Mouse (Mus musculus) neural tube, embryonic 15.5 days (tissue): ENCODE results near the gene Zfp866. TPM values are rescaled to one million over a fixed set of nuclear protein-coding genes. Genes with fewer than 3 reads are reported as not detected.

Experiments used
- ATAC-seq: fragments of 200-750 bp; cut with Nextera tagmentation; 2 replicates; pipeline ENCODE4 v1.8.0; 2017; ENCODE audit warnings: mild to moderate bottlenecking, moderate TSS enrichment, moderate library complexity; ENCODE audit not compliant: low FRiP score
- H3K27ac ChIP-seq: fragments of 300-500 bp; sonication (generic); replicated peaks from 2 replicates; pipeline ENCODE4 v1.5.1; 2015; ENCODE audit warnings: mild to moderate bottlenecking, inconsistent platforms
- H3K27me3 ChIP-seq: fragments of 300-500 bp; sonication (generic); replicated peaks from 2 replicates; pipeline ENCODE4 v1.6.1; 2015; ENCODE audit warnings: inconsistent platforms
- H3K36me3 ChIP-seq: fragments of 300-500 bp; sonication (generic); 2 replicates; pipeline ENCODE4 v1.6.1; 2015; ENCODE audit warnings: inconsistent platforms
- H3K4me1 ChIP-seq: fragments of 300-500 bp; sonication (generic); 2 replicates; pipeline ENCODE4 v1.6.1; 2015; ENCODE audit warnings: inconsistent platforms
- H3K4me2 ChIP-seq: fragments of 300-500 bp; sonication (generic); 2 replicates; pipeline ENCODE4 v1.6.1; 2015; ENCODE audit warnings: inconsistent platforms, mild to moderate bottlenecking, moderate library complexity
- H3K4me3 ChIP-seq: fragments of 300-500 bp; sonication (generic); replicated peaks from 2 replicates; pipeline ENCODE4 v1.5.1; 2015; ENCODE audit warnings: mild to moderate bottlenecking, inconsistent platforms
- H3K9ac ChIP-seq: fragments of 300-500 bp; sonication (generic); replicated peaks from 2 replicates; pipeline ENCODE4 v1.6.1; 2015; ENCODE audit warnings: mild to moderate bottlenecking, inconsistent platforms
- H3K9me3 ChIP-seq: fragments of 300-500 bp; sonication (generic); replicated peaks from 2 replicates; pipeline ENCODE4 v1.6.1; 2016; ENCODE audit warnings: inconsistent platforms
- WGBS: fragments of 180-500 bp; shearing (Covaris S2); methylation state at CpG from one replicate; pipeline ENCODE4 v1.1.7; 2015; ENCODE audit warnings: mixed read lengths; 5-methylcytosine and 5-hydroxymethylcytosine counted together
- polyA plus RNA-seq: library from polyadenylated mRNA; unstranded; fragments of >200 nt; fragmentation: Nextera tagmentation; extraction: Ambion mirVana; gene quantifications from 2 replicates; pipeline ENCODE4 v1.2.1, GENCODE M21; 2015

Gene Zfp866
- polyA plus RNA-seq, 1 experiment from 2014 or later: 36.7 TPM

DNA sequence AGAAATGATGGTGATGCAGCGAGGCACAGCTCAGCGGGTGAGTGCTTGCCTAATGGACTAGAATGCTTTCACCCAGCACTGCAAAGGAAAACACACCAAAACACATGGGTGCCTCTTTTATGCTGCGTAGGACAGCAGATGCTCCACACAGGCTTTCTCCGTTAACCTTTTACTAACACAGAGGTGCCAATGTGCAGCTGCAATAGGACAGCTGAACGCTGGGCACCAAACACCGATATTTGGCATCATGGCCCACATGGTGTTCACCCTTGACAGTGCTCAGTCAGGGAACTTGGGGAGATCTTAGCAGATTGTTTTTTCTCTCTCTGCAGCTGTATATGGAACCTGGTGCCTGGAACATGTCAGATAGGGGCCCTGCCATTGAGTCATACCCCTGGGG is 3.9 kb upstream of the Zfp866 start:
- H3K27ac ChIP-seq: no peak overlapping the region
- no peak overlapping the region for H3K9ac ChIP-seq
- H3K4me1 ChIP-seq: peaks cover 32% of the 10 kb centered on the region
- peaks cover 70% of the 10 kb centered on the region for H3K36me3 ChIP-seq
- H3K27me3 ChIP-seq: no peaks in the 10 kb centered on the region
- no peak overlapping the region for H3K4me3 ChIP-seq
- no peaks in the 10 kb centered on the region for H3K9me3 ChIP-seq
- WGBS: 95% methylated on average over 6 of the region's 6 CpGs
- ATAC-seq: no peak
- H3K4me2 ChIP-seq: no peak overlapping the region

DNA sequence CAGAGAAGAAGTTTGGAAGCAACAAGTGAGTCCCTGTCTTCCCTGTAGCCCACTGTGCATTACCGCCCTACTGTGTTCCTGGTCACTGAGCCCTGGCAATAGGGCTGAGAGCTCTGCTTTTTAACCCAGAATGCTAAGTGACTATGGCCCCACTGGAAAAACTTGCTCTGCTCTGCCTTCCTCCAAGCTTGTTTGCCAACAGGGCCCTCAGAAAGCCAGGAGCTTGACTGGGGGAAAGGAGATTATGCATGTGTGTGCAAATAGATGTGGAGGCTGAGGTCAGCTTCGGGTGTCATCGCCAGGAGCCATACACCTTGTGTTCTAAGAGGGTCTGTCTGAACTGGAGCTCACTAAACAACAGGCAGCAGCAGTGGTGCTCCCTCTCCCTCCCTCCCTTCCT is 3.1 kb upstream of the Zfp866 start:
- H3K36me3 ChIP-seq: peaks cover 62% of the 10 kb centered on the region
- peaks cover 36% of the 10 kb centered on the region for H3K4me1 ChIP-seq
- H3K9me3 ChIP-seq: no peaks in the 10 kb centered on the region
- no peak overlapping the region for H3K4me2 ChIP-seq
- no peak overlapping the region for H3K4me3 ChIP-seq
- ATAC-seq: no peak
- no peak overlapping the region for H3K27ac ChIP-seq
- no peaks in the 10 kb centered on the region for H3K27me3 ChIP-seq
- 97% methylated on average over 3 of the region's 3 CpGs for WGBS
- H3K9ac ChIP-seq: no peak overlapping the region

- no peak for ATAC-seq
- H3K9me3 ChIP-seq: no peaks in the 10 kb centered on the region
- no peak overlapping the region for H3K4me2 ChIP-seq
- H3K36me3 ChIP-seq: peaks cover 58% of the 10 kb centered on the region
- H3K27me3 ChIP-seq: no peaks in the 10 kb centered on the region
- 94% methylated on average over 4 of the region's 4 CpGs for WGBS
- H3K9ac ChIP-seq: no peak overlapping the region
- H3K4me1 ChIP-seq: peaks cover 36% of the 10 kb centered on the region
- H3K27ac ChIP-seq: no peak overlapping the region
- H3K4me3 ChIP-seq: no peak overlapping the region
Measured at GRCm38 (mm10) chr8:69793666-69794065, 2.7 kb upstream of the Zfp866 start.

DNA sequence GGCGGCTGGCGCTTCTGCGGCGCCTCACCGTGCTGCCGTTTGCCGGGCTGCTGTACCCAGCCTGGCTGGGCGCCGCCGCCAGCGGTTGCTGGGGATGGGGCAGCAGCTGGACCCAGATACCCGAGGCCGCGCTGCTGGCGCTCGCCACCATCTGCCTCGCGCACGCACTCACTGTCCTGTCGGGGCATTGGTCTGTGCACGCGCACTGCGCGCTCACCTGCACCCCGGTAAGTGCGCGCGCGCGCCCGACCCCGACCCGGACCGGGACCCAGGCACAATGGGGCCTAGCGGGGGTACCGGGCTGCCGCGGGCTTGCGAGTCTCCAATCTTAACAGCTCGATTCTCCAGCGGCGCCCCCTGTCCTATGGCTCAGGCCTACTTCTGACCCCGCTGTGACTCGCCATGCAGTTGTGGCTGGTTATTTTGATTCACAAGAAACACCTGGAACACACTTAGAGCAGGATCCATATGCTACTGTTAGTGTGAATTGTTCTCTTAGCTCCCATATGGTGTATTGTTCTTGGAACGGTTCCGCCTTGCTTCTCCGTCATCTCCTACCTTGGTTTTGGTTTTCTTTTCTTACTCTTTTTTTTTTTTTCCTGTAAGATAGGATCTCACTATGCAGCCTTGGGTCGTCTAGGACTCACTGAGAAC is 564 bp upstream of the Zfp866 start:
- H3K9ac ChIP-seq: peak overlapping the region; percentile 87
- peak overlapping the region; percentile 100 for H3K4me3 ChIP-seq
- WGBS: under 1% methylated on average over 46 of the region's 48 CpGs
- no peaks in the 10 kb centered on the region for H3K27me3 ChIP-seq
- H3K36me3 ChIP-seq: peaks cover 36% of the 10 kb centered on the region
- no peaks in the 10 kb centered on the region for H3K9me3 ChIP-seq
- peaks cover 36% of the 10 kb centered on the region for H3K4me1 ChIP-seq
- peak overlapping the region; percentile 78 for H3K4me2 ChIP-seq
- ATAC-seq: peak; percentile 73
- H3K27ac ChIP-seq: peak overlapping the region; percentile 85

DNA sequence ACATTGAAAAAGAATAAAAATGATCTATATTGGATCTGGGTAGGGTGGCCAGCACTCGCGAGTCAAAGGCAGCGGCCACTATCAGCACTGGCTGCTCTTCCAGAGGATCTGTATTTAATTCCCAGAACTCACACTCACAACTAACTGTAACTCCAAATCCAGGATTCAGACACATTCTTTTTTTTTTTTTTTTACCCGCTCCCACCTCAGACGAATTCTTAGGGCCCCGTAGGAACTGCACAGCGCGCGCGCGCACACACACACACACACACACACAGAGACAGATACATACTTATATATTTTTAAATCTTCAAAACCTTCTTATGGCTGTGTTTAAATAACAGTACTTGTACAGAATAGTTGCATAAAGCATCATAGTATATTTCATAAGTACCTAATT is 614 bp downstream of the Zfp866 start:
- peak overlapping the region; percentile 100 for H3K4me3 ChIP-seq
- H3K27me3 ChIP-seq: no peaks in the 10 kb centered on the region
- no peak; the same call in 1 of the 2 replicates for ATAC-seq
- H3K9ac ChIP-seq: peak overlapping the region; percentile 87
- peaks cover 36% of the 10 kb centered on the region for H3K4me1 ChIP-seq
- H3K36me3 ChIP-seq: peaks cover 25% of the 10 kb centered on the region
- peak overlapping the region; percentile 78 for H3K4me2 ChIP-seq
- 32% methylated on average over 11 of the region's 11 CpGs for WGBS
- peak overlapping the region; percentile 85 for H3K27ac ChIP-seq
- no peaks in the 10 kb centered on the region for H3K9me3 ChIP-seq

DNA sequence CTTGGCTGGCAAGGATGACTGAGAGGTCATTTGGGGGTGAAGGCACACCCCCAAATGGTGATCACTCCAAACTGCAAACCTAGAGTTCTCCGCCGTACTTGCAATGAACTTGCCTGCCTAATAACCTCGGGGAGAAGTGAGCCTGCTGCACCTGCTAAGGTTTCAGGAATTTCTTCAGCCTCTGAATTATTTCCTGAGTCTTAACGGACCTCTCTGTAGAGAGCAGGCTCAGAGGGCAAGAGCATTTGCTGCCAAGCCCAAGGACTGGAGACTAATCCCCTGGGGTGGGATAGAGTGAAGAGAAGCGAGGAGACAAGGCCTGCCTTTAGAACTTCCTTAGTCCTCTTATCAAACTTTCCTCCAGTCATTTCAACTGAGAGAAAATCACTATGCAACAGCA is 1.2 kb downstream of the Zfp866 start:
- 84% methylated on average over 5 of the region's 5 CpGs for WGBS
- no peak overlapping the region; the same call in 1 of the 2 replicates for H3K4me2 ChIP-seq
- H3K4me3 ChIP-seq: no peak overlapping the region
- H3K27ac ChIP-seq: no peak overlapping the region
- no peaks in the 10 kb centered on the region for H3K9me3 ChIP-seq
- ATAC-seq: no peak
- no peak overlapping the region for H3K9ac ChIP-seq
- no peaks in the 10 kb centered on the region for H3K27me3 ChIP-seq
- peaks cover 18% of the 10 kb centered on the region for H3K36me3 ChIP-seq
- H3K4me1 ChIP-seq: peaks cover 36% of the 10 kb centered on the region

- H3K9me3 ChIP-seq: no peaks in the 10 kb centered on the region
- peaks cover 12% of the 10 kb centered on the region for H3K36me3 ChIP-seq
- H3K27ac ChIP-seq: no peak overlapping the region
- H3K4me2 ChIP-seq: no peak overlapping the region
- 92% methylated on average over 5 of the region's 5 CpGs for WGBS
- H3K9ac ChIP-seq: no peak overlapping the region
- ATAC-seq: no peak
- peaks cover 35% of the 10 kb centered on the region for H3K4me1 ChIP-seq
- no peaks in the 10 kb centered on the region for H3K27me3 ChIP-seq
- no peak overlapping the region for H3K4me3 ChIP-seq
Measured at GRCm38 (mm10) chr8:69789105-69789504, 1.9 kb downstream of the Zfp866 start.

DNA sequence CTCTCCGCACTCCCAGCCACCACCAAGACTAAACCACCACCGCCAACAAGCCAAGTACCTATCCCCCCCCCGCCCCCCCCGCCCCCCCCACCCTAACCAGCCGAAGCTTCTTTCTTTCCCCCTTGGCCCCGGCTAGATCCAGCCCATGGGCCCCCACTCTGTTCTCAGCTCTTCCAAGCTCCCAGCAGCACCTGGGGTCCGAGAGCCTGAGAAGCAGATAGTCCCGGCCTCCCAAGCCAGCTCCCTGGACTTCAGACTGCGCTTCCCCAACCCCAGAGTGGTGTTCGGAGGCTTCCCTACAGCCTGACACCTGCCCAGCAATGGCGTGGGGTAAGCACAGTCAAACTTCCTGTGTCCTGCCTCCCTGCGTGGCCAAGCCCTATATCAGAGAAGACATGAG is 13.9 kb downstream of the Zfp866 start:
- H3K4me2 ChIP-seq: no peak overlapping the region
- H3K4me3 ChIP-seq: no peak overlapping the region
- H3K9ac ChIP-seq: no peak overlapping the region
- no peak for ATAC-seq
- no peaks in the 10 kb centered on the region for H3K9me3 ChIP-seq
- H3K27me3 ChIP-seq: no peaks in the 10 kb centered on the region
- 74% methylated on average over 11 of the region's 12 CpGs for WGBS
- H3K36me3 ChIP-seq: no peaks in the 10 kb centered on the region
- peaks cover 19% of the 10 kb centered on the region for H3K4me1 ChIP-seq
- H3K27ac ChIP-seq: no peak overlapping the region

DNA sequence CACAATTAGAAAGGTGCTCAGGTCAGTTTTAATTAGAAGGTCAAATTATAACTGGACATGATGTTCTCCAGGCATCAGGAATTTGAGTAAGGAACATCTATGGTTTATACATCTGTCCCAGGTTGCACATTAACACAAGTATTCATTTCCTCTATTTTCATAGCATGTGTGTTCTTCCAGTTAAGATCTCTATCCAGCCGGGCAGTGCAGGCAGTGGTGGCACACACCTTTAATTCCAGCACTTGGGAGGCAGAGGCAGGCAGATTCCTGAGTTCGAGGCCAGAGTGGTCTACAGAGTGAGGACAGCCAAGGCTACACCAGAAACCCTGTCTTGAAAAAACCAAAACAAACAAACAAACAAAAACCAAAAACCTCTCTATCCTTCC is 15.8 kb downstream of the Zfp866 start:
- Histone ChIP-seq H3K9me3 (no peaks in the 10 kb centered on the region), H3K4me2 (peak overlapping the region; percentile 50), H3K27ac (peak overlapping the region; percentile 99), H3K36me3 (no peaks in the 10 kb centered on the region), H3K9ac (0 out of 2 replicates have a peak overlapping the region, but pooled peaks have one; percentile 18), H3K27me3 (no peaks in the 10 kb centered on the region), H3K4me3 (peak overlapping the region; percentile 68), H3K4me1 (peaks cover 32% of the 10 kb centered on the region)
- WGBS: 54% methylated on average over 2 of the region's 2 CpGs
- peak; percentile 43 for ATAC-seq

- peak within 1 kb of the TSS; percentile 59 for H3K4me2 ChIP-seq
- H3K4me1 ChIP-seq: peaks cover 32% of the 10 kb centered on the region
- no peaks in the 10 kb centered on the region for H3K9me3 ChIP-seq
- ATAC-seq: peak; percentile 99
- H3K36me3 ChIP-seq: no peaks in the 10 kb centered on the region
- WGBS: 0% methylated on average over 41 of the region's 41 CpGs
- H3K27ac ChIP-seq: peak within 1 kb of the TSS; percentile 99
- peak within 1 kb of the TSS; percentile 68 for H3K4me3 ChIP-seq
- H3K9ac ChIP-seq: peak within 1 kb of the TSS; percentile 90
- no peaks in the 10 kb centered on the region for H3K27me3 ChIP-seq
Measured at GRCm38 (mm10) chr8:69774503-69775148, 16.4 kb downstream of the Zfp866 start, which contains the start of gene Gm20422. Gene Gm20422, minus strand, starts transcription at chr8:69774886.

GRCm38 (mm10) chr8:69772106-69772505 is 18.9 kb downstream of the Zfp866 start:
- peaks cover 20% of the 10 kb centered on the region for H3K36me3 ChIP-seq
- no peak overlapping the region for H3K27ac ChIP-seq
- no peak overlapping the region for H3K4me3 ChIP-seq
- 0 out of 2 replicates have a peak overlapping the region, but pooled peaks have one; percentile 1 for H3K9ac ChIP-seq
- ATAC-seq: no peak
- peak overlapping the region; percentile 15; the same call in 1 of the 2 replicates for H3K4me2 ChIP-seq
- no peaks in the 10 kb centered on the region for H3K9me3 ChIP-seq
- peaks cover 32% of the 10 kb centered on the region for H3K4me1 ChIP-seq
- H3K27me3 ChIP-seq: no peaks in the 10 kb centered on the region
- WGBS: 87% methylated on average over 2 of the region's 2 CpGs

DNA sequence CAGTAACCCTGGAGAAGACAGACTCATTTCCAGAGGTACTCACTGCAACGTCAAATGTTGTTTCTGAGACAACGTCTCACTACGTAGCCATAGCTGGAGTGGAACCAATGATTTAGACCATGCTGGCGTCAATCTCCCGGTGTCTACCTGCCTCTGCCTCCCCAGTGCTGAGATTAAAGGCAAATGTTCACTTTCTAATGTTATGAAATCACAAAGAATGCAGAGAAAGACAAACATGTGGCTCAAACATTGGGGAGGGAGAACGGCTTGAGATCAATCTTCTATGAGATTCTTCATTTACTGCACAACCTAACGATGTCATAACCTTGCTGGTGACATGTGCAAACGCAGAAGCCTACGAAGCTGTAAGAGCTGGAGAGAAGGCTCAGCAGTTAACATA is 19.8 kb downstream of the Zfp866 start:
- ATAC-seq: no peak
- WGBS: 88% methylated on average over 9 of the region's 9 CpGs

More for the DNA sequence above, 19.8 kb downstream of the Zfp866 start:
- no peak overlapping the region for H3K4me3 ChIP-seq
- H3K27ac ChIP-seq: no peak overlapping the region
- no peaks in the 10 kb centered on the region for H3K9me3 ChIP-seq
- peaks cover 32% of the 10 kb centered on the region for H3K4me1 ChIP-seq
- H3K36me3 ChIP-seq: peaks cover 29% of the 10 kb centered on the region
- no peak overlapping the region for H3K9ac ChIP-seq
- H3K27me3 ChIP-seq: no peaks in the 10 kb centered on the region
- H3K4me2 ChIP-seq: no peak overlapping the region
